Mouse (Mus musculus): ENCODE measurements around the gene Spock1.

- no peak for TF ChIP-seq CTCF (IDR thresholded peaks at IDR 0.05; ENCODE audit: extremely low read depth, insufficient read depth, insufficient read length, insufficient replicate concordance)
- no peak for TF ChIP-seq POLR2A (IDR thresholded peaks at IDR 0.05; ENCODE audit: low read depth, low read length)
Measured at GRCm38 (mm10) chr13:57879817-57880216, 28.3 kb downstream of the Spock1 start.

Measured in spleen, adult 2 months (tissue).